Mouse (Mus musculus) stomach, postnatal 0 days (tissue): ENCODE results near the gene N6amt1.

Experiments used
- CTCF ChIP-seq: IDR thresholded peaks from 2 replicates; pipeline ENCODE4 v1.5.1; 2016; ENCODE audit warnings: antibody characterized with exemption, low read depth, mild to moderate bottlenecking, moderate library complexity
- EP300 ChIP-seq: optimal IDR thresholded peaks from 2 replicates; pipeline ENCODE3; 2016; ENCODE audit warnings: antibody characterized with exemption

GRCm38 (mm10) chr16:87341043-87341572 is 12.9 kb upstream of the N6amt1 start:
- TF ChIP-seq CTCF (no peak), EP300 (no peak)
